Mouse (Mus musculus): ENCODE measurements at regions not wholly inside any gene's neighbourhood (a gene's known extent, or its start where the extent isn't known, plus 50 kb on each side); places are given as distances from the start of the nearest gene placed in this dataset.

- Histone ChIP-seq H3K4me3 (peak overlapping the region; percentile 39), H3K36me3 (no peaks in the 10 kb centered on the region), H3K9ac (peak overlapping the region; percentile 41; the same call in 1 of the 2 replicates), H3K4me2 (peak overlapping the region; percentile 61), H3K9me3 (replicated peaks) (no peaks in the 10 kb centered on the region), H3K27ac (peak overlapping the region; percentile 67), H3K4me1 (peaks cover 54% of the 10 kb centered on the region), H3K27me3 (replicated peaks) (no peaks in the 10 kb centered on the region)
- ATAC-seq, result peak; percentile 33
- WGBS (ENCODE audit: insufficient replicate concordance), result 15% methylated on average over 11 of the region's 11 CpGs
Observed at GRCm38 (mm10) chr6:67168031-67168777, 69.8 kb upstream of the Serbp1 start.

- Histone ChIP-seq H3K27ac (peak overlapping the region; percentile 45), H3K4me2 (no peak overlapping the region), H3K9me3 (replicated peaks) (no peaks in the 10 kb centered on the region), H3K27me3 (replicated peaks) (no peaks in the 10 kb centered on the region), H3K4me1 (peaks cover 73% of the 10 kb centered on the region), H3K4me3 (no peak overlapping the region), H3K36me3 (no peaks in the 10 kb centered on the region), H3K9ac (no peak overlapping the region)
- no peak for ATAC-seq
- 85% methylated on average over 6 of the region's 6 CpGs for WGBS (ENCODE audit: insufficient replicate concordance)
Observed at GRCm38 (mm10) chr6:67165091-67165490, 72.9 kb upstream of the Serbp1 start.

GRCm38 (mm10) chr6:67163947-67164346 lies 74.0 kb upstream of the Serbp1 start:
- H3K4me1 ChIP-seq, result peaks cover 75% of the 10 kb centered on the region
- H3K27me3 ChIP-seq (replicated peaks), result no peaks in the 10 kb centered on the region
- no peak overlapping the region for H3K4me3 ChIP-seq
- peak overlapping the region; percentile 62 for H3K27ac ChIP-seq
- no peaks in the 10 kb centered on the region for H3K36me3 ChIP-seq
- WGBS (ENCODE audit: insufficient replicate concordance), result 23% methylated on average over 2 of the region's 2 CpGs
- H3K4me2 ChIP-seq, result no peak overlapping the region
- ATAC-seq, result no peak
- H3K9ac ChIP-seq, result no peak overlapping the region
- no peaks in the 10 kb centered on the region for H3K9me3 ChIP-seq (replicated peaks)

- no peaks in the 10 kb centered on the region for H3K27me3 ChIP-seq (replicated peaks)
- H3K9me3 ChIP-seq (replicated peaks), result no peaks in the 10 kb centered on the region
- ATAC-seq, result no peak
- peak overlapping the region; percentile 59 for H3K9ac ChIP-seq
- peak overlapping the region; percentile 99 for H3K27ac ChIP-seq
- peak overlapping the region; percentile 62 for H3K4me2 ChIP-seq
- no peak overlapping the region for H3K4me3 ChIP-seq
- 46% methylated on average over 3 of the region's 3 CpGs for WGBS (ENCODE audit: insufficient replicate concordance)
- no peaks in the 10 kb centered on the region for H3K36me3 ChIP-seq
- H3K4me1 ChIP-seq, result peaks cover 75% of the 10 kb centered on the region
Observed at GRCm38 (mm10) chr6:67162814-67163213, 75.2 kb upstream of the Serbp1 start.

- H3K4me3 ChIP-seq, result peak overlapping the region; percentile 21; the same call in 1 of the 2 replicates
- H3K27ac ChIP-seq, result peak overlapping the region; percentile 99
- H3K36me3 ChIP-seq, result no peaks in the 10 kb centered on the region
- H3K4me1 ChIP-seq, result peaks cover 71% of the 10 kb centered on the region
- H3K9ac ChIP-seq, result peak overlapping the region; percentile 48; the same call in 1 of the 2 replicates
- H3K27me3 ChIP-seq (replicated peaks), result no peaks in the 10 kb centered on the region
- no peaks in the 10 kb centered on the region for H3K9me3 ChIP-seq (replicated peaks)
- ATAC-seq, result peak; percentile 97
- WGBS (ENCODE audit: insufficient replicate concordance), result 24% methylated on average over 7 of the region's 7 CpGs
- peak overlapping the region; percentile 62 for H3K4me2 ChIP-seq
Observed at GRCm38 (mm10) chr6:67161610-67162009, 76.4 kb upstream of the Serbp1 start.

GRCm38 (mm10) chr6:67160564-67160963 lies 77.4 kb upstream of the Serbp1 start:
- WGBS (ENCODE audit: insufficient replicate concordance), result 33% methylated on average over 3 of the region's 3 CpGs
- peak overlapping the region; percentile 99 for H3K27ac ChIP-seq
- H3K4me2 ChIP-seq, result peak overlapping the region; percentile 62
- H3K36me3 ChIP-seq, result no peaks in the 10 kb centered on the region
- H3K9ac ChIP-seq, result peak overlapping the region; percentile 47
- no peak overlapping the region for H3K4me3 ChIP-seq
- no peaks in the 10 kb centered on the region for H3K9me3 ChIP-seq (replicated peaks)
- H3K27me3 ChIP-seq (replicated peaks), result no peaks in the 10 kb centered on the region
- ATAC-seq, result 0 out of 2 replicates have a peak, but pooled peaks have one; percentile 2
- H3K4me1 ChIP-seq, result peaks cover 68% of the 10 kb centered on the region

GRCm38 (mm10) chr6:67159726-67160523 lies 78.1 kb upstream of the Serbp1 start:
- Histone ChIP-seq H3K4me2 (peak overlapping the region; percentile 62), H3K4me1 (peaks cover 65% of the 10 kb centered on the region), H3K27me3 (replicated peaks) (no peaks in the 10 kb centered on the region), H3K9ac (peak overlapping the region; percentile 47), H3K27ac (peak overlapping the region; percentile 99), H3K36me3 (no peaks in the 10 kb centered on the region), H3K9me3 (replicated peaks) (no peaks in the 10 kb centered on the region), H3K4me3 (no peak overlapping the region)
- ATAC-seq, result no peak
- 60% methylated on average over 5 of the region's 5 CpGs for WGBS (ENCODE audit: insufficient replicate concordance)

- Histone ChIP-seq H3K9ac (peak overlapping the region; percentile 47), H3K4me2 (peak overlapping the region; percentile 62), H3K4me1 (peaks cover 59% of the 10 kb centered on the region), H3K4me3 (no peak overlapping the region), H3K27ac (peak overlapping the region; percentile 99), H3K36me3 (no peaks in the 10 kb centered on the region), H3K9me3 (replicated peaks) (no peaks in the 10 kb centered on the region), H3K27me3 (replicated peaks) (no peaks in the 10 kb centered on the region)
- ATAC-seq, result no peak
- WGBS (ENCODE audit: insufficient replicate concordance), result 15% methylated on average over 2 of the region's 2 CpGs
Observed at GRCm38 (mm10) chr6:67159224-67159623, 78.8 kb upstream of the Serbp1 start.

GRCm38 (mm10) chr6:67158765-67159164 lies 79.2 kb upstream of the Serbp1 start:
- Histone ChIP-seq H3K27me3 (replicated peaks) (no peaks in the 10 kb centered on the region), H3K4me1 (peaks cover 58% of the 10 kb centered on the region), H3K4me3 (no peak overlapping the region), H3K36me3 (no peaks in the 10 kb centered on the region), H3K9me3 (replicated peaks) (no peaks in the 10 kb centered on the region), H3K27ac (peak overlapping the region; percentile 99), H3K4me2 (peak overlapping the region; percentile 62), H3K9ac (peak overlapping the region; percentile 51; the same call in 1 of the 2 replicates)
- peak; percentile 12; the same call in 1 of the 2 replicates for ATAC-seq
- 2% methylated on average over 10 of the region's 10 CpGs for WGBS (ENCODE audit: insufficient replicate concordance)

- Histone ChIP-seq H3K4me2 (no peak overlapping the region), H3K27ac (no peak overlapping the region), H3K36me3 (no peaks in the 10 kb centered on the region), H3K9ac (no peak overlapping the region), H3K27me3 (replicated peaks) (no peaks in the 10 kb centered on the region), H3K4me3 (no peak overlapping the region), H3K4me1 (peaks cover 34% of the 10 kb centered on the region), H3K9me3 (replicated peaks) (no peaks in the 10 kb centered on the region)
- ATAC-seq, result no peak
- 64% methylated on average over 3 of the region's 3 CpGs for WGBS (ENCODE audit: insufficient replicate concordance)
Observed at GRCm38 (mm10) chr6:67152845-67153468, 85.0 kb upstream of the Serbp1 start.

- WGBS (ENCODE audit: insufficient replicate concordance), result 71% methylated on average over 2 of the region's 2 CpGs
Observed at GRCm38 (mm10) chr6:67151515-67151914, 86.5 kb upstream of the Serbp1 start.

More at GRCm38 (mm10) chr6:67151515-67151914, 86.5 kb upstream of the Serbp1 start:
- Histone ChIP-seq H3K36me3 (no peaks in the 10 kb centered on the region), H3K27me3 (replicated peaks) (no peaks in the 10 kb centered on the region), H3K9ac (no peak overlapping the region), H3K4me2 (no peak overlapping the region), H3K27ac (no peak overlapping the region), H3K9me3 (replicated peaks) (no peaks in the 10 kb centered on the region), H3K4me1 (peaks cover 36% of the 10 kb centered on the region), H3K4me3 (no peak overlapping the region)
- ATAC-seq, result no peak
